Mouse (Mus musculus): ENCODE results near the gene Crisp3. TPM values are rescaled to one million over a fixed set of nuclear protein-coding genes. Genes with fewer than 3 reads are reported as not detected.
"Not testable (repeated sequence)": the region's sequence is repeated elsewhere in the genome, so short reads cannot be mapped to it uniquely, and the experiment has no call there.

Gene Crisp3
- polyA plus RNA-seq (2016; fragmentation: Nextera tagmentation; extraction: Ambion mirVana): not detected in 2 replicates

DNA sequence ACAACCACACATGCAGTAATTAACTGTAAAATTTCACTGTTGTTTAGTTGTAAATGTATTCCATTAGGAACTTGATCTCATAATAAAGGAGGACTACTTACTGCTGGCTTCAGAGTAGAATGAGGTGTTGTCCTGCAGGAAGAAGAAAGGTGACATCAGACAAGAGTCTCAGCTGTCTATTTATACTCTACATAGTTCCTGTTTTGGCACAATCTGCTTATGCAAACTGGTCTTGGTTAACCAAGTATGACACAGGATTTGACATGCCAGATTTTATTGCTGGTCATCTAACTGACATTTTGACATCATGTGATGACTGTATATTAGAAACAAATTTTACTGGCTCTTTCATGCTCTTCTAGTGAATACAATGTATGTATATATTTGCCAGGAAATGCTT, at the start of gene Crisp3:
Crisp3 (minus strand) TSS at position 154 of the 400 bp plus-strand sequence.
- Histone ChIP-seq H3K9me3 (no peaks in the 10 kb centered on the region), H3K27ac (no peak within 1 kb of the TSS), H3K36me3 (no peaks in the 10 kb centered on the region), H3K4me3 (no peak within 1 kb of the TSS), H3K27me3 (ENCODE audit: insufficient read depth, poor library complexity, severe bottlenecking) (no peaks in the 10 kb centered on the region), H3K4me1 (no peaks in the 10 kb centered on the region)
- DNase-seq (ENCODE audit: low spot score): no peak

DNA sequence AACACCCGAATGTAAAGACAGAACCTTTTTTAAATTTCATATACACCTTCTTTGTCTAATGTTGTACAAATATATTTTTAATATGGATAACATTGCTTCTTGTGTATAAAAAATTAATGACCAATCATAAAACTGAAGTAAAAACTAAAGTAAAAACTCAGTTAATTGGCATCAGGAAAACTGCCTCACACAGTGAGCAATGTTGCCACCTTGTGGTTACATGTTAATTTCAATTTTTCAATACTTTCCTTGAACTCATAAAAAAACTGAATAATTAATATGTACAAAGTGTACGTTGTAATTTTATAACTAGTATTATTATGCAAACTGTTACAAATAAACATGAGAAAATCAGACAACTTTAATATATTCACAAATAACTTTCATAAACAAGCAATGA, 43.3 kb upstream of the Crisp3 start:
- H3K27ac ChIP-seq: no peak overlapping the region
- H3K27me3 ChIP-seq (ENCODE audit: insufficient read depth, poor library complexity, severe bottlenecking): no peaks in the 10 kb centered on the region
- WGBS: 75% methylated on average over 2 of the region's 2 CpGs
- DNase-seq (ENCODE audit: low spot score): no peak
- no peak overlapping the region for H3K4me3 ChIP-seq
- no peaks in the 10 kb centered on the region for H3K36me3 ChIP-seq
- no peaks in the 10 kb centered on the region for H3K4me1 ChIP-seq
- no peaks in the 10 kb centered on the region for H3K9me3 ChIP-seq

DNA sequence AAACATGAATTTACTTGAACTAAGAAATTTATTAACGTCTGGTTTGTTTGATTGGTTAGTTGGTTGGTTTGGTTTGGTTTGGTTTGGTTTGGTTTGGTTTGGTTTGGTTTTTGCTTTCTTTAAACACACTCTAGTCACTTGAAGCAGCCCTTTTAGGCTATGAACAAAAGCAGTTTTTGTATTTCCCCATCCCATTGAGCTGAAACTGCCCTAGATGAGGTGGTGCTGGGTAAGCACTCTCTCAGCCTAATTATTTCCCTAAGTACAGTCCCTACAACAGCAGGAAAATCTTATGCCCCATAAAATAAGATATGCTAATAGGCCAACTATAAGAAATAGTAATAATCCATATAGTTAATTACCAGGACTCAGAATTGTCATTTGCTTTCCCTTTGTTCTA, 33.4 kb upstream of the Crisp3 start:
- Histone ChIP-seq H3K27me3 (ENCODE audit: insufficient read depth, poor library complexity, severe bottlenecking) (no peaks in the 10 kb centered on the region), H3K9me3 (no peaks in the 10 kb centered on the region), H3K36me3 (no peaks in the 10 kb centered on the region), H3K27ac (no peak overlapping the region), H3K4me1 (no peaks in the 10 kb centered on the region), H3K4me3 (no peak overlapping the region)
- WGBS: 61% methylated on average over 1 of the region's 1 CpGs
- no peak for DNase-seq (ENCODE audit: low spot score)

DNA sequence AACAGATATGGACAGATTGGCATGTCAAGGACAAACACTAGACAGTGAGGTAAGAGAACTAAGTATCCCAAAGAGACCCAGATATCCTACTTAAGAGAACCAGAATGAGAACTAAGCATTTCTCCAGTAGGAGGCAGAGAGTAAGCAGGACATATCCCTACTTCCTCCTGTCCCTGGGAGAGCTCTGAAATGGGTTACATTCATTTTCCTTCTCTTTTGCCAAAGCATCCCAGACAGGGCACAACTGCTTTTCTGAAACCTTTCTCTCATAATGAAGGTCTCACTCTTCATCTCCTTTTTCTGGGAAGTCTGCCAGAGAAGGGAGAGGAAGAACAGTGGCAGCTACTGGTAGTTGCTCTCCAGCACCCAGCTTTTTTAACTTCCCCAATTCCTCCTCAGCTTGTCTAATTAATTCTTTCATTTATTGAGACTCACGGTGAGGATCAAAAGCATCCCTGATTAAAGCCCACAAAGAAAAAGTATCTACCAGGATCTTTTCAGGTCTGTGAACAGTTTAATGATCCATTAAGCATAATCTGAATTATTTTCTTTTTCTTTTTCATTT, 32.9 kb upstream of the Crisp3 start:
- no peak overlapping the region for H3K4me3 ChIP-seq
- H3K36me3 ChIP-seq: no peaks in the 10 kb centered on the region
- no peaks in the 10 kb centered on the region for H3K9me3 ChIP-seq
- no peak for DNase-seq (ENCODE audit: low spot score)
- WGBS: 63% methylated on average over 1 of the region's 1 CpGs
- H3K27me3 ChIP-seq (ENCODE audit: insufficient read depth, poor library complexity, severe bottlenecking): no peaks in the 10 kb centered on the region
- H3K4me1 ChIP-seq: no peaks in the 10 kb centered on the region
- H3K27ac ChIP-seq: no peak overlapping the region

DNA sequence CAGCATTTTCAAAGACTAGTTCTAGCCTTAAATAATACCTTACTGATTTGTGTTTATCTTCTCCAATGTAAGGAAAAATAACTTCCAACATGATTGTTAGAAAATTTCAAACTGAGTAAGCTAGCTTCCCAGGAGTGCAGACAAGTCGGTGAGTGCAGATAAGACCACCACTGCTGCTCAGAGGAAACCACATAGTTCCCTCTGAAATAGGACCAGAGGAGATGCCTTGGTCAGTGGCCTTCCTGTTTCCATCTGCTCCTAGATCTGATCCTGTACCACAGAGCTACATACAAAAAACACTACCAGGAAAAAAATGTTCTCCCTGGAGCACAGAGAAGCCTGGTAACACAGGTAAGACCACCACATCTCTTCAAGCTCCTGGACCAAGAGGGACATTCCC, 10.4 kb upstream of the Crisp3 start:
- no peaks in the 10 kb centered on the region for H3K4me1 ChIP-seq
- H3K9me3 ChIP-seq: no peaks in the 10 kb centered on the region
- 69% methylated on average over 1 of the region's 1 CpGs for WGBS
- no peak overlapping the region for H3K27ac ChIP-seq
- no peaks in the 10 kb centered on the region for H3K36me3 ChIP-seq
- no peaks in the 10 kb centered on the region for H3K27me3 ChIP-seq (ENCODE audit: insufficient read depth, poor library complexity, severe bottlenecking)
- H3K4me3 ChIP-seq: no peak overlapping the region
- DNase-seq (ENCODE audit: low spot score): no peak

DNA sequence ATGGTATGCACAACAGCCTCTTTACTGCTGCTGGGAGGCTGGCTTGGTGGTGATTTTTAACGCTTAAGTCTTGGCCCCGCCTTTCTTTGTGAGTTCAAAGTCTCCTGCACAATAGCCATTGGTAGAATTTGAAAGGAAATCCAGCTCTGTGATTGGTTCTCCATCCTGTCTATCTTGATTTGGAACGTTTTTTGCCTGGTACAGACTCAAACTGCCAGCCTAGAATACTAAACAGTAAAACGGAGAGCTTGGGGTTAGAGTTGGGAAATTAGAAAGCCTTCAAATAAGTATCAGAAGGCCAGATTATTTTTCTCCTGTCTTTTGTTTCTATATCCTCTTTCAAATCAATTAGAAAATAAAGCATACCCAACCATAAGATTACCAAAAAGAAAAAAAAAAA, 33.5 kb downstream of the Crisp3 start, which contains the start of gene Pgk2:
Pgk2 (minus strand) TSS at position 101 of the 400 bp plus-strand sequence.
- Histone ChIP-seq H3K27ac (no peak within 1 kb of the TSS), H3K36me3 (no peaks in the 10 kb centered on the region), H3K9me3 (no peaks in the 10 kb centered on the region), H3K4me3 (no peak within 1 kb of the TSS), H3K4me1 (no peaks in the 10 kb centered on the region), H3K27me3 (ENCODE audit: insufficient read depth, poor library complexity, severe bottlenecking) (no peaks in the 10 kb centered on the region)
- 78% methylated on average over 4 of the region's 4 CpGs for WGBS
- no peak for DNase-seq (ENCODE audit: low spot score)

DNA sequence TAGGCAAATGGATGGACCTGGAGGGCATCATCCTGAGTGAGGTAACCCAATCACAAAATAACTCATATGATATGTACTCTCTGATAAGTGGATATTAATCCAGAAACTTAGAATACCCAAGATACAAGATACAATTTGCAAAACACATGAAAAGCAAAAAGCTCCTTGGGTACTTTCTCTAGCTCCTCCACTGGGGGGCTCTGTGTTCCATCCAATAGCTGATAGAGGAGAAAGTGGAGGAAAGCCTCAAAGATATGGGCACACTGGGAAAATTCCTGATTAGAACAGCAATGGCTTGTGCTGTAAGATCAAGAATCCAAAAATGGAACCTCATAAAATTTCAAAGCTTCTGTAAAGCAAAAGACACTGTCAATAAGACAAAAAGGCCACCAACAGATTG, 40.3 kb downstream of the Crisp3 start:
- H3K27me3 ChIP-seq (ENCODE audit: insufficient read depth, poor library complexity, severe bottlenecking); H3K4me3 ChIP-seq; DNase-seq (ENCODE audit: low spot score); H3K27ac ChIP-seq; H3K9me3 ChIP-seq; H3K4me1 ChIP-seq; H3K36me3 ChIP-seq: not testable (repeated sequence)

DNA sequence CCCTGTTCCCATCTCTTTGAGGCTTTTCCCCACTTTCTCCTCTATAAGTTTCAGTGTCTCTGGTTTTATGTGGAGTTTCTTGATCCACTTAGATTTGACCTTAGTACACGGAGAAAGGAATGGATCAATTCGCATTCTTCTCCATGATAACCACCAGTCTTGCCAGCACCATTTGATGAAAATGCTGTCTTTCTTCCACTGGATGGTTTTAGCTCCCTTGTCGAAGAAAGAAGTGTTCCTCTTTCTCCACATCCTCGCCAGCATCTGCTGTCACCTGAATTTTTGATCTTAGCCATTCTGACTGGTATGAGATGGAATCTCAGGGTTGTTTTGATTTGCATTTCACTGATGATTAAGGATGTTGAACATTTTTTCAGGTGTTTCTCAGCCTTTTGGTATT, 51.9 kb downstream of the Crisp3 start:
- not testable (repeated sequence) for H3K27ac ChIP-seq; H3K27me3 ChIP-seq (ENCODE audit: insufficient read depth, poor library complexity, severe bottlenecking); H3K9me3 ChIP-seq; DNase-seq (ENCODE audit: low spot score); H3K4me1 ChIP-seq; H3K4me3 ChIP-seq; H3K36me3 ChIP-seq
- WGBS: 81% methylated on average over 4 of the region's 4 CpGs

Other genes starting within 250 kb of the Crisp3 start
- not detected in 2 replicates for gene AC192777.2, start 146.8 kb downstream of the Crisp3 start, polyA plus RNA-seq (2016; fragmentation: Nextera tagmentation; extraction: Ambion mirVana)
- not detected in 2 replicates for gene Pgk2, start 33.6 kb downstream of the Crisp3 start, polyA plus RNA-seq (2016; fragmentation: Nextera tagmentation; extraction: Ambion mirVana)
- gene Crisp1, start 76.9 kb upstream of the Crisp3 start, polyA plus RNA-seq (2016; fragmentation: Nextera tagmentation; extraction: Ambion mirVana): not detected in 2 replicates

All from heart, embryonic 10.5 days (tissue).